Mouse (Mus musculus) cerebellum, adult 11 months (tissue): ENCODE measurements around the gene Camsap1.

Experiments used
- DNase-seq: peaks from one replicate; pipeline ENCODE4 v3.0.0; 2022

Camsap1 gene

GRCm38 (mm10) chr2:25878516-25878915, 104.6 kb downstream of the Camsap1 start:
- peak; percentile 67 for DNase-seq

DNA sequence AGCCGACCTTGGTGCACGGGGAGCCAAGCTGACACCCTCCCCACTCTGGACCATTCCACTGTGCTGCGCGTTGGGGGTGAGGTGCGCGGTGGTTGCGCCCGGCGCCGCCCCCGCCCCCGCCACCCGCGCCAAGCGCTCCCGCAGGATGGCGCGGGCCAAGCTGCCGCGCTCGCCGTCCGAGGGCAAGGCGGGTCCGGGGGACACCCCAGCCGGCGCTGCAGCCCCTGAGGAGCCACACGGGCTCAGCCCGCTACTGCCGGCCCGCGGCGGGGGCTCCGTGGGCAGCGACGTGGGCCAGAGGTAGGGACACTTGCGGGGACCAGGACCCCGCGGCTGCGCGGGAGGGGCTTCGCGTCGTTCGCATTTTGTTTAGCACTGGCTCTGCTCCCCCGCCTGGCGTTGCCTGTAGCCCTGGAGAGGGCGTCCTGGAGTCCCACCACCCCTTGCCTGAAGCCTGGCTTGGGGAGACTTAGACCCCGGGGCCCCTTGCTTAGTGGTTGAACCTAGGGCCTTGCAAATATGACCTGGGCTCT, 105.3 kb downstream of the Camsap1 start:
- peak; percentile 81 for DNase-seq

DNA sequence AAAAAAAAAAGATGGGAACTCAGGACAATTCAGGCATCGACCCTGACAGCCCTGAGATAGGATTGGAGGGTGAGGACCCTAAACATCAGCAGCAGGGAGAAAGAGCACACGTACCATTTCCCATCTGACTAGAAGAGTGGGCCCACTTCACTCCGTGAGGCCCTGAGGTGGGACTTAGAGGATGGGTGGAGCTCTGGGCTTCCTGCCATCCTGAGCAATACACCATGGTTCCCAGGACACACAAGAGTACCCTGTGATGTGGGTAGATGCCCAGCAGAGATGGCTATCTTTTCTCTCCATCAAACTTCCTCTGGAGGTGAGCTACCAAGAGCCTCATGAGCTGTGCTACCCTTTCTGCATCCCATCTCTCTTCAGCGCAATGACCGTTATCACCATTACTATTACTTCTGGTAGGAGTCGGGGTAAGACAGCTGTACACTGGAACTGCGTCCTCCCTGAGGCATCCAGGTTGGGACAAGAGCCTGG, 105.8 kb downstream of the Camsap1 start:
- no peak for DNase-seq
